Mouse (Mus musculus) CH12.LX (cell line): ENCODE measurements at regions not wholly inside any gene's neighbourhood (a gene's known extent, or its start where the extent isn't known, plus 50 kb on each side); places are given as distances from the start of the nearest gene placed in this dataset.
A peak's percentile ranks its signal among the peaks of the same experiment; 100 is the strongest.

Experiments used
- DNase-seq: peaks from one replicate; pipeline ENCODE4 v3.0.0-alpha.2; 2013; ENCODE audit errors: extremely low read depth
- H3K27ac ChIP-seq: 2 replicates; pipeline ENCODE4 v1.5.1; 2012; ENCODE audit warnings: low read depth, mild to moderate bottlenecking, control low read depth, moderate library complexity; ENCODE audit not compliant: insufficient read depth
- H3K27me3 ChIP-seq: replicated peaks from 2 replicates; pipeline ENCODE3; 2012; ENCODE audit warnings: inconsistent platforms
- H3K36me3 ChIP-seq, 2 experiments: replicated peaks in 1 of 2; 2 replicates each; pipeline versions ENCODE3 to v1.6.1; 2012; ENCODE audit warnings: inconsistent platforms in 1 of 2, low read length in 1 of 2, mild to moderate bottlenecking in 1 of 2, mixed read lengths in 1 of 2, moderate library complexity in 1 of 2; ENCODE audit not compliant: control insufficient read depth in 1 of 2, insufficient read depth in 1 of 2
- H3K4me1 ChIP-seq, 2 experiments: 2 replicates each; pipeline ENCODE4 v1.6.1; 2012; ENCODE audit warnings: inconsistent platforms in 1 of 2, moderate library complexity in 1 of 2; ENCODE audit not compliant: insufficient read depth in 2 of 2, control insufficient read depth in 1 of 2
- H3K4me2 ChIP-seq: 2 replicates; pipeline ENCODE4 v1.6.1; 2012; ENCODE audit warnings: low read depth, mild to moderate bottlenecking, control low read depth; ENCODE audit not compliant: poor library complexity, insufficient read depth, severe bottlenecking
- H3K4me3 ChIP-seq, 3 experiments: fragments of 150-350 bp in 1 of 3; sonication (generic) in 1 of 3; replicated peaks in 1 of 3; 2 replicates each; pipeline versions ENCODE3 to v1.5.1; 2011 to 2012; ENCODE audit warnings: low read depth in 2 of 3, low read length in 2 of 3, mild to moderate bottlenecking in 2 of 3, moderate library complexity in 2 of 3, control low read depth in 1 of 3, improper control_type of control experiment in 1 of 3, inconsistent platforms in 1 of 3, mixed read lengths in 1 of 3; ENCODE audit not compliant: poor library complexity in 1 of 3
- H3K79me2 ChIP-seq: replicated peaks from 2 replicates; pipeline ENCODE4 v1.6.1; 2012; ENCODE audit warnings: mild to moderate bottlenecking, moderate library complexity; ENCODE audit not compliant: control insufficient read depth, poor library complexity, insufficient read depth, severe bottlenecking; ENCODE audit errors: extremely low read depth
- H3K9ac ChIP-seq: 2 replicates; pipeline ENCODE4 v1.6.1; 2012; ENCODE audit warnings: low read depth, mild to moderate bottlenecking, control low read depth, moderate library complexity; ENCODE audit not compliant: insufficient read depth
- H3K9me3 ChIP-seq: replicated peaks from 2 replicates; pipeline ENCODE3; 2012; ENCODE audit warnings: low read length, inconsistent platforms, mixed read lengths
- CHD2 ChIP-seq: IDR thresholded peaks from 2 replicates; pipeline ENCODE4 v1.6.1; 2011; ENCODE audit warnings: low read length, improper control_type of control experiment
- CTCF ChIP-seq, 2 experiments: IDR thresholded peaks in 1 of 2; conservative IDR thresholded peaks in 1 of 2; 2 replicates each; pipeline ENCODE4 v1.5.1; 2011 to 2012; ENCODE audit warnings: low read depth in 2 of 2, low read length in 2 of 2, improper control_type of control experiment in 1 of 2, inconsistent platforms in 1 of 2, mild to moderate bottlenecking in 1 of 2, moderate library complexity in 1 of 2
- E2F4 ChIP-seq: IDR thresholded peaks from 2 replicates; pipeline ENCODE4 v1.6.1; 2011; ENCODE audit warnings: low read depth, low read length, improper control_type of control experiment; ENCODE audit not compliant: insufficient replicate concordance
- EP300 ChIP-seq: IDR thresholded peaks from 2 replicates; pipeline ENCODE4 v1.6.1; 2011; ENCODE audit warnings: low read length, improper control_type of control experiment
- IRF4 ChIP-seq: IDR thresholded peaks from 2 replicates; pipeline ENCODE4 v1.6.1; 2014; ENCODE audit warnings: low read depth, mild to moderate bottlenecking, inconsistent platforms, low read length, improper control_type of control experiment
- JUN ChIP-seq: IDR thresholded peaks from 2 replicates; pipeline ENCODE4 v1.6.1; 2011; ENCODE audit warnings: low read depth, mild to moderate bottlenecking, low read length, improper control_type of control experiment, moderate library complexity; ENCODE audit not compliant: insufficient read depth
- JUND ChIP-seq: conservative IDR thresholded peaks from 2 replicates; pipeline ENCODE4 v1.6.1; 2011; ENCODE audit warnings: low read depth, low read length, improper control_type of control experiment
- KAT2A ChIP-seq: IDR thresholded peaks from 2 replicates; pipeline ENCODE4 v1.6.1; 2012; ENCODE audit warnings: low read length, improper control_type of control experiment, inconsistent platforms; ENCODE audit not compliant: insufficient replicate concordance
- MAX ChIP-seq: IDR thresholded peaks from 2 replicates; pipeline ENCODE4 v1.6.1; 2011; ENCODE audit warnings: low read length, improper control_type of control experiment
- MAZ ChIP-seq: IDR thresholded peaks from 2 replicates; pipeline ENCODE4 v1.6.1; 2012; ENCODE audit warnings: low read depth, mild to moderate bottlenecking, inconsistent platforms, low read length, improper control_type of control experiment, moderate library complexity
- MXI1 ChIP-seq: IDR thresholded peaks from 2 replicates; pipeline ENCODE4 v1.6.1; 2011; ENCODE audit warnings: mild to moderate bottlenecking, low read depth, low read length, improper control_type of control experiment
- NELFE ChIP-seq: IDR thresholded peaks from 2 replicates; pipeline ENCODE4 v1.6.1; 2011; ENCODE audit warnings: low read depth, low read length, improper control_type of control experiment
- PAX5 ChIP-seq: IDR thresholded peaks from 2 replicates; pipeline ENCODE4 v1.6.1; 2012; ENCODE audit warnings: low read length, inconsistent platforms, mixed read lengths
- POLR2AphosphoS2 ChIP-seq: IDR thresholded peaks from 2 replicates; pipeline ENCODE4 v1.6.1; 2011; ENCODE audit warnings: low read depth, low read length, improper control_type of control experiment
- RAD21 ChIP-seq: IDR thresholded peaks from 2 replicates; pipeline ENCODE4 v1.6.1; 2011; ENCODE audit warnings: low read depth, mild to moderate bottlenecking, low read length, improper control_type of control experiment, moderate library complexity
- RCOR1 ChIP-seq: conservative IDR thresholded peaks from 2 replicates; pipeline ENCODE4 v1.6.1; 2012; ENCODE audit warnings: low read depth, mild to moderate bottlenecking, inconsistent platforms, low read length, improper control_type of control experiment
- SMC3 ChIP-seq: IDR thresholded peaks from 2 replicates; pipeline ENCODE4 v1.6.1; 2011; ENCODE audit warnings: low read depth, low read length, improper control_type of control experiment
- TBP ChIP-seq: conservative IDR thresholded peaks from 2 replicates; pipeline ENCODE4 v1.6.1; 2011; ENCODE audit warnings: low read depth, low read length, improper control_type of control experiment
- ZC3H11A ChIP-seq: IDR thresholded peaks from 2 replicates; pipeline ENCODE4 v1.6.1; 2012; ENCODE audit warnings: low read depth, mild to moderate bottlenecking, inconsistent platforms, low read length, improper control_type of control experiment
- ZMIZ1 ChIP-seq: IDR thresholded peaks from 2 replicates; pipeline ENCODE4 v1.6.1; 2012; ENCODE audit warnings: low read depth, mild to moderate bottlenecking, inconsistent platforms, low read length, improper control_type of control experiment
- dilution Hi-C: fragments of 300-500 bp; cut with MboI; formaldehyde crosslinking; loops from 2 replicates; pipeline ENCODE4 v1.14.3; 2020; ENCODE audit warnings: low sequenced_read_pairs; ENCODE audit not compliant: extremely low pct_unique_long_range_greater_than_20kb, extremely low pct_ligation_motif_present
- in situ Hi-C: fragments of 300-500 bp; cut with MboI; formaldehyde crosslinking; loops from 3 replicates; pipeline ENCODE4 v1.14.3; 2019; ENCODE audit warnings: low sequenced_read_pairs, low pct_ligation_motif_present, low pct_unique_long_range_greater_than_20kb, mixed read lengths

- H3K27ac ChIP-seq = no peak overlapping the region
- no peaks in the 10 kb centered on the region for H3K36me3 ChIP-seq
- peak; percentile 34 for DNase-seq
- in situ Hi-C loops (no loop called here), dilution Hi-C loops (no loop called here)
- H3K4me3 ChIP-seq = no peak overlapping the region
- no peaks in the 10 kb centered on the region for H3K27me3 ChIP-seq
- H3K79me2 ChIP-seq = no peaks in the 10 kb centered on the region
- TF ChIP-seq SMC3 = peak; percentile 45
- TF ChIP-seq RAD21 = peak; percentile 42
- TF ChIP-seq PAX5 = no peak
- peak in 1 of 2 experiments; percentile 54; a peak in 3 of 4 replicates for TF ChIP-seq CTCF (conservative IDR thresholded peaks at IDR 0.05 in 1 of 2, IDR thresholded peaks at IDR 0.05 in 1 of 2; ENCODE audit: low read depth in 2 of 2, low read length in 2 of 2)
- TF ChIP-seq, all 38 proteins: peak for 3
- Histone ChIP-seq H3K9ac (no peak overlapping the region), H3K4me2 (no peak overlapping the region), H3K4me1 (peaks cover 0 to 2% of the 10 kb centered on the region in 2 experiments; a peak in 1 of 4 replicates), H3K9me3 (no peaks in the 10 kb centered on the region)
Measured at GRCm38 (mm10) chr7:40086236-40086635, 568.7 kb downstream of the Zfp619 start.

GRCm38 (mm10) chr7:40097094-40097493 lies 579.5 kb downstream of the Zfp619 start:
- Histone ChIP-seq H3K79me2 (no peaks in the 10 kb centered on the region), H3K4me3 (no peak overlapping the region), H3K4me1 (peaks cover 0 to 1% of the 10 kb centered on the region in 2 experiments; a peak in 1 of 4 replicates), H3K36me3 (no peaks in the 10 kb centered on the region), H3K9ac (no peak overlapping the region), H3K27ac (no peak overlapping the region), H3K4me2 (no peak overlapping the region), H3K27me3 (no peaks in the 10 kb centered on the region), H3K9me3 (no peaks in the 10 kb centered on the region)
- dilution Hi-C loops = no loop called here
- in situ Hi-C loops = no loop called here
- TF ChIP-seq RCOR1 = no peak
- TF ChIP-seq CHD2 = no peak
- no peak for TF ChIP-seq EP300
- TF ChIP-seq JUN = no peak
- no peak for TF ChIP-seq TBP
- TF ChIP-seq NELFE = no peak
- TF ChIP-seq JUND = no peak
- TF ChIP-seq E2F4 = no peak
- TF ChIP-seq MAX = no peak
- no peak for TF ChIP-seq MXI1
- no peak for TF ChIP-seq ZC3H11A
- no peak for TF ChIP-seq POLR2AphosphoS2
- no peak for TF ChIP-seq SMC3
- no peak for TF ChIP-seq MAZ
- TF ChIP-seq IRF4 = no peak
- no peak for TF ChIP-seq ZMIZ1
- TF ChIP-seq KAT2A = no peak
- no peak for DNase-seq
